Mouse (Mus musculus): Measurements from ENCODE around the gene 1700092M07Rik.

- TF ChIP-seq MYOG (IDR thresholded peaks at IDR 0.05; ENCODE audit: control insufficient read depth, extremely low read depth, insufficient read length), result no peak
- no peak for TF ChIP-seq CTCF (IDR thresholded peaks at IDR 0.05; ENCODE audit: control insufficient read depth, insufficient read depth, insufficient read length)
- no peak for TF ChIP-seq CEBPB (IDR thresholded peaks at IDR 0.05; ENCODE audit: low read depth)
- no peak for TF ChIP-seq MAX (IDR thresholded peaks at IDR 0.05)
- no peak for TF ChIP-seq MYOD1 (IDR thresholded peaks at IDR 0.05; ENCODE audit: control insufficient read depth, insufficient read length, low read depth)
Observed at GRCm38 (mm10) chr19:8708954-8709353, 31.6 kb upstream of the 1700092M07Rik start.

Measured in C2C12 (cell line).